Mouse (Mus musculus) spleen, postnatal 36 days (tissue): ENCODE data around the gene Tmem143.

Experiments used
- DNase-seq, 2 experiments: peaks; one replicate each; pipeline ENCODE4 v3.0.0; 2022; ENCODE audit warnings: low spot score in 2 of 2, mixed read lengths in 1 of 2

Gene Tmem143

DNA sequence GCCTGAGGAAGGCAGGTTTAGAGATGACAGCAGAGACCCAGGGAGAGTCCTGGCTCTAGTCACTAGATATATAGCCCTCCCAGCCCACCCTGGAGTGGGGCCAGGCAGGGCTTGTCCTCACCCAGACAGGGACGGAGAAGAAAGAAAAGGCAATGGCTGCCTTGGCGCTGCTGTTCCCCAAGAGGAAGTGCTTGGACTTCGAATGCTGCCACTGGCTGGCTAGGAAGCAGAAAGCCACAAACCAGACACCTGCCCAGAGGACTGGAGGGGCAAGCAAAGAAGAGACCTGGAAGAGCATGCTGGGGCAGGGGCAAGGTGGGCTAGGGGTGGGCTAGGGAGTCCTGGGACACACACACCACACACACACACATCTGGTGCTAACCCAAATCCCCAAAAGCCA, 9.5 kb upstream of the Tmem143 start:
- no peak for DNase-seq

DNA sequence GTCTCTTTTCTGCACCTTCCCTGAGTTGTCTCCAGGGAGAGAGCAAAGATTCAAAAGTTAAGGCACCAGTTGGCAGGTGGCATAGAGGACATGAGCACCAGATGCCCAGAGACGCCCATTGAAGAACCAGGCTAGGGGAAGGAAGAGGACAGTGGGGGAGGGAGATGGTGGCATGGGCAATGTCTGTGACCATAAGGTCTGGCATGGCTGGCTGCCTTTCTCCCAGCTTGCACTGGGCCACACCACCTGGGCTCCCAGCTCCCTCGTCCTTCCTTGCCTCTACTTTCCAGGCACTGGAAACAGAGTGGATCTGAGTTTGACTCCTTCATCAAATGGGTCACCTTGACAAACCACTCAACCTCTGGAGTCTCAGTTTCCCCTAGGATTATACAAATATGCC, 4.1 kb upstream of the Tmem143 start:
- DNase-seq: no peak

- no peak for DNase-seq
These were observed 717 bp upstream of the Tmem143 start for GRCm38 (mm10) chr7:45895931-45896516.

DNA sequence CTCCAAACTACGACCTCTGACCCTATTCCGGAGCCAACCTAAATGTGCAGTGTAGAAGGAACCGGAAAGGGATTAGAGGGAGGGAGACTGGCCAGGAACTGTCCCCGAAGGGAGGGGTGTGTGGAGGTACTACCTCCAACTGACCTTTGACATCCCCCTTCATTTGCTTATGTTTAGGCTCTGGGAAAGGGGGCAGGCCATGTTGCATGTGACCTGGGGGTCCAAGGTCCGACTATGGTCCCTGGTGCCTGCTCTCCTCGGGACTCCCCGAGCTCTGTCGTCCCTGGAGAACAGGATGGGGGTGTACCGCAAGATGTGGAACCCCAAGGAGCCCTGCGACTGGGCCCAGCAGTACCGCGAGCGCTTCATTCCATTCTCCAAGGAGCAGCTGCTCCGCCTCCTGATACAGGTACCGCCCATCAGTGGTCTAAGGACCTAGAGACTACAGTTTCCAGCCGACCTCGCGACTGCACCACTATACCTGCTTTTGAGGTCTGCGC, 567 bp downstream of the Tmem143 start:
- peak; percentile 42 to 63 for DNase-seq

DNA sequence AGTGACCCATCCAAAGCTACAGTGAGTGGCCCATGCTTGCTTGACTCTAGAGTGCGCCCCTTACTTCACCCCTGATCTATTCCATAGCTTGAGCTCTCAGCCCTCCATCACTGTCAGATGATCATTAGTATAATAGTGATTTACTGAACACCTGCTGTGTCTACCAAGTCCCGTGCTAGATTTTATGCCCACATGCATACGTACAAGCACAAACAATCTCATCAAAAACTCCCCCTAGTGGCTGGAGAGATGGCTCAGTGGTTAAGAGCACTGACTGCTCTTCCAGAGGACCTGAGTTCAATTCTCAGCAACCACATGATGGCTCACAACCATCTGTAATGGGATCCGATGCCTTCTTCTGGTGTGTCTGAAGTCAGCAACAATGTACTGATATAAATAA, 1.4 kb downstream of the Tmem143 start:
- peak; percentile 50 to 68 for DNase-seq

DNA sequence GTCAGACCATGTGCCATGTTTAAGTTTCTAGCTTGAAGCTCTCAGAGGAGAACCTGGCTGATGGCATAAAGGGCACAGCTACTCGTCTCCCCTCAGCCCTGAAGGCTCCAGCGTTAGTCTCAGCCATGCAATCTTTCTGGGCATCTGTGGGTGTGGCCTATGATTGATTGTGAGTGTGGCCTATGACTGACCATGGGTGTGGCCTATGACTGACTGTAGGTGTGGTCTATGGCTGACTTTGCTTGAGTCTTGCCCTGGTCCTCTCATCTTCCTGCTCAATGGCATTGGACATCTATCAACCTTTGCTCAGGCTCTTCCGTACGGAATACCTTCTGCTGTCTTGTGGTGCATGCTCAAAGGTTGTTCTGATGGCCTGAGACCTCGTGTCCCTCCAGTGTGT, 4.8 kb downstream of the Tmem143 start:
- DNase-seq: no peak

GRCm38 (mm10) chr7:45902481-45903002, 5.8 kb downstream of the Tmem143 start:
- no peak for DNase-seq

DNA sequence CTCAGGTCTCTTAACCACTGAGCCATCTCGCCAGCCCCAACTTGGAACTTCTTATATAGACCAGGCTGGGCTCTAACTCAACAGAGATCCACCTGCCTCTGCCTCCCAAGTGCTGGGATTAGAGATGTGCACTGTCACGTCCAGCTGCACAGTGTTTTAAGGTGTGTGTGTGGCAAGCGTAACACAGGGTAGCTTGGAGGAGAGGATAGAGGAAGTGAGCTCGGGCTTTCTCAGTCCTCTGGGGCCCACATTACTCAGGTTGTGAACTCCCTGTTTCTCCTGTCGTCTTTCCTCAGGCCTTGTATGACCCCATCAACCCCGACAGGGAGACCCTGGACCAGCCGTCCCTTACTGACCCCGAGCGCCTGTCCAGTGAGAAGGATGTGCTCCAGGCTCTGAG, 9.9 kb downstream of the Tmem143 start:
- DNase-seq: no peak

- no peak for DNase-seq
These were observed 11.6 kb downstream of the Tmem143 start for GRCm38 (mm10) chr7:45908384-45908783.

GRCm38 (mm10) chr7:45909145-45909544, 12.4 kb downstream of the Tmem143 start:
- no peak for DNase-seq

GRCm38 (mm10) chr7:45914067-45914466, 17.3 kb downstream of the Tmem143 start:
- no peak for DNase-seq

DNA sequence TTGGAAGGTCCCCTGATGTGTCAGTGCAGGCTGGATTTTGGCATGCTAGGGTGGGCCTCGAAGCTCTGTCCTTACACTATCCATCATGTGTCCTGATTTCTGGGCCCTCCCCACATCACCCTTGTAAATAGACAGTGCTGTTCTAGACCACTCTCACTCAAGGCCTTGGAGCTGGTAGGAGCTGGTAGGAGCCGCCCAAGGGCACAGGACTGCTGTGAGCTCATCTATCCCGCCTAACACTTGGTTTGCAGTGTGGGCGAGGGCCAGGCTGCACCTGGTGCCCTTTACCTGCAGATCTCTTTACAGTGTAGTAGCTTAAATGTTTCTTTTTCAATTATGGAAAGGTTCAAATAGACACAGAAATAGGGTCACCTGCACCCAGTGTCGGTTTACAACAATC, 18.3 kb downstream of the Tmem143 start:
- no peak for DNase-seq

DNA sequence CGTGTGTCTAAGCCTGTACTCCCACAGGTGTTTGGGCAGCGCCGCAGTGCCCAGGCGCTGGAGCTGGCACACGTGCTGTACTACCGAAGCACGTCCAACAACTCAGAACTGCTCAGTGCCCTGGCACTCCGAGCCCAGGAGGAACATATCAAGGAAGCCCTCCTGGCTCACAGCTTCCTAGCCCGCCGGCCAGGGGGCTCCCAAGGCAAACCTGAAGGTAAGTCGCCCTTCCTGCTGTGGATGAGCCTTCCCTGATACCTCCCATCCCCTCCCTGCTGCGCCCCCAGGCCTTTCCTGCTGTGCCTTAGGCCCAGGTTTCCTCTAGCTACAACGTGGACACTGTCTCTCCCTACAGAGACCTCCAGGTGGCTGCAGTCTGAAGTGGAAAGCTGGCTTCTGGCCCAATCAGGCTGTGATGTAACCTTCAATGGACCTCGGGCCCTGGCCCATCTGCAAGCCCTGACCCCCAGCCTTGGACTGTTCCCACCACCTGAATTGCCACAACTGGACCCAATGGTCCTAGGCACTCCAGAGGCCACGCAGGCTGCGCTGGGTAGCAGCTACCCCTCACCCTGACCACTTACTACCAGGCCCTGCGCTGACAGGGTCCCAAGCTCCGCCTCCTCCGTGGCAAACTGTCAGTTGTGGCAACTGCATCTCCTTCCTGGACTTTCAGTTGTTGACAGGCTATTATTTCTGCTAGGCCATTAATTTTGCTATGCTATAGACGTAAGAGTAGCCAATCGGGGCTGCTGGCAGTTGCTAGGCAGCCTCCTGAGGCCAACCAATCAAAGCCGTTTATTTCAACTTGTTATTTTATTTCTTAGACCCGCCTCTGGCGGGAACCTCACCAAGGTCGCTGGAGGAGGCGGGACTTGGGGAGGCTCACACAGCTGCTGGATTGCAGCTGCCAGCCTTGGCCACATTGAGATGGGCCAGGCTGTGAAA, 19.6 kb downstream of the Tmem143 start:
- DNase-seq: peak; percentile 82 to 87

DNA sequence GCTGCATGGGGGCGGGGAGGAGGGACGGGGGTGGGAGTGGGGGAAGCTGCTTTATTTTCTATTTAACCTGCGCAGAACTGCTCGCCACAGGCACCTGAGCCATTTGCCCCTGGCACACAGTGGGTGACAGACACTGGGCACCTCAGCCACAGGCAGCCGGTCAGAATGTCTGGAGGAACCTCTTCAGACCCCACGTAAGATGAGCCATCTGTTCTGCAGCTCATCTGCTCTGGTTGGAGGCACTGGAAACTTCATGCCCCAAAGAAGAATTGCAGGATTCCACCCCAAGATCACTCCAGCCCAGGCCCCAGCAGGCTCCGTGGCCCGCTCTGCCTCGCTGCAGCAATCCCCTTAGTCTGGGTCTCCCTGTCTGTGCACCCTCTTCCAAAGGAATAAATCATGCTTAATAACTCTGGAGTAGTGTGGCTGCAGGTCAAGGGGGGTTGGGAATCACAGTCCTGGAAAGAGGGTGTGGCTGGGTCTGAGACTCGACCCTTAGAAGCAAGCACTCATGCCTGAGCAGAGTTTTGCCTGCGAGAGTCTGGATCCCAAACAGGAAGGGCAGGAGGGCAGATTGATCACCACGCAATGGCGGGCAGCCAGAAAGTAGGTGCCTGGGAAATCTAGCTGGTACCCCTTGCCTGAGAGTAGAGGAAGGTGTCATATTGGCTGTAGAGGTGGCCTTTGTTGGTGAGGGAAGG, 20.4 kb downstream of the Tmem143 start:
- DNase-seq: no peak

GRCm38 (mm10) chr7:45917926-45918325, 21.2 kb downstream of the Tmem143 start:
- DNase-seq: no peak

GRCm38 (mm10) chr7:45919083-45919671, 22.4 kb downstream of the Tmem143 start:
- no peak for DNase-seq

GRCm38 (mm10) chr7:45919761-45920160, 23.0 kb downstream of the Tmem143 start:
- no peak for DNase-seq

- DNase-seq: no peak
These were observed 24.0 kb downstream of the Tmem143 start for GRCm38 (mm10) chr7:45920583-45921241.

- DNase-seq: peak; percentile 78 to 82
These were observed 24.5 kb downstream of the Tmem143 start, which contains the start of gene Emp3 for GRCm38 (mm10) chr7:45921242-45921621. Gene Emp3, minus strand, starts transcription at chr7:45921404.

GRCm38 (mm10) chr7:45921950-45922600, 25.3 kb downstream of the Tmem143 start:
- no peak for DNase-seq
